Mouse (Mus musculus) embryonic facial prominence, embryonic 13.5 days (tissue): ENCODE data around the gene Lama5. TPM values are rescaled to one million over a fixed set of nuclear protein-coding genes. Genes with fewer than 3 reads are reported as not detected.

Experiments
- ATAC-seq: fragments of 200-750 bp; cut with Nextera tagmentation; 2 replicates; pipeline ENCODE4 v1.8.0; 2017; ENCODE audit warnings: low read depth; ENCODE audit not compliant: insufficient number of reproducible peaks, insufficient read depth, low FRiP score, low TSS enrichment
- H3K27ac ChIP-seq: fragments of 300-500 bp; sonication (generic); 2 replicates; pipeline ENCODE4 v1.5.1; 2015; ENCODE audit warnings: moderate library complexity, mild to moderate bottlenecking, inconsistent platforms
- H3K27me3 ChIP-seq: fragments of 300-500 bp; sonication (generic); 2 replicates; pipeline ENCODE4 v1.6.1; 2015; ENCODE audit warnings: mild to moderate bottlenecking, inconsistent platforms
- H3K36me3 ChIP-seq: fragments of 300-500 bp; sonication (generic); 2 replicates; pipeline ENCODE4 v1.6.1; 2015; ENCODE audit warnings: mild to moderate bottlenecking, inconsistent platforms
- H3K4me1 ChIP-seq: fragments of 300-500 bp; sonication (generic); 2 replicates; pipeline ENCODE4 v1.6.1; 2015; ENCODE audit warnings: inconsistent platforms
- H3K4me2 ChIP-seq: fragments of 300-500 bp; sonication (generic); 2 replicates; pipeline ENCODE4 v1.6.1; 2015; ENCODE audit warnings: moderate library complexity, mild to moderate bottlenecking, inconsistent platforms
- H3K4me3 ChIP-seq: fragments of 300-500 bp; sonication (generic); 2 replicates; pipeline ENCODE4 v1.5.1; 2015; ENCODE audit warnings: mild to moderate bottlenecking, inconsistent platforms
- H3K9ac ChIP-seq: fragments of 300-500 bp; sonication (generic); 2 replicates; pipeline ENCODE4 v1.6.1; 2015; ENCODE audit warnings: mild to moderate bottlenecking, inconsistent platforms
- H3K9me3 ChIP-seq: fragments of 300-500 bp; sonication (generic); 2 replicates; pipeline ENCODE4 v1.6.1; 2016; ENCODE audit warnings: inconsistent platforms
- WGBS: fragments of 180-500 bp; shearing (Covaris S2); methylation state at CpG from one replicate; pipeline ENCODE4 v1.1.7; 2015; ENCODE audit warnings: mixed read lengths; 5-methylcytosine and 5-hydroxymethylcytosine counted together
- polyA plus RNA-seq: library from polyadenylated mRNA; unstranded; fragments of >200 nt; fragmentation: Nextera tagmentation; extraction: Ambion mirVana; gene quantifications from 2 replicates; pipeline ENCODE4 v1.2.1, GENCODE M21; 2015

The Lama5 gene
- polyA plus RNA-seq, 1 experiment from 2014 or later: 25.2 TPM

GRCm38 (mm10) chr2:180219145-180219943 lies 6.3 kb downstream of the Lama5 start:
- no peak for ATAC-seq
- Histone ChIP-seq H3K27ac (peak overlapping the region; percentile 18; the same call in 1 of the 2 replicates), H3K4me1 (peaks cover 24% of the 10 kb centered on the region)

GRCm38 (mm10) chr2:180218677-180219076 lies 7.0 kb downstream of the Lama5 start:
- Histone ChIP-seq H3K4me3 (no peak overlapping the region), H3K4me2 (no peak overlapping the region), H3K4me1 (peaks cover 24% of the 10 kb centered on the region), H3K9ac (no peak overlapping the region), H3K36me3 (no peaks in the 10 kb centered on the region), H3K27me3 (peaks cover 13% of the 10 kb centered on the region), H3K9me3 (no peaks in the 10 kb centered on the region), H3K27ac (peak overlapping the region; percentile 28; the same call in 1 of the 2 replicates)
- 26% methylated on average over 5 of the region's 5 CpGs for WGBS
- no peak for ATAC-seq

More at GRCm38 (mm10) chr2:180219145-180219943, 6.3 kb downstream of the Lama5 start:
- Histone ChIP-seq H3K9ac (no peak overlapping the region), H3K9me3 (no peaks in the 10 kb centered on the region), H3K27me3 (peaks cover 19% of the 10 kb centered on the region), H3K36me3 (no peaks in the 10 kb centered on the region), H3K4me2 (no peak overlapping the region), H3K4me3 (no peak overlapping the region)
- 77% methylated on average over 15 of the region's 15 CpGs for WGBS

- Histone ChIP-seq H3K4me3 (no peak overlapping the region), H3K36me3 (no peaks in the 10 kb centered on the region), H3K27ac (peak overlapping the region; percentile 28; the same call in 1 of the 2 replicates), H3K9me3 (no peaks in the 10 kb centered on the region), H3K4me2 (no peak overlapping the region), H3K27me3 (peaks cover 8% of the 10 kb centered on the region), H3K4me1 (peaks cover 24% of the 10 kb centered on the region), H3K9ac (no peak overlapping the region)
- 86% methylated on average over 3 of the region's 3 CpGs for WGBS
- ATAC-seq: no peak
These were observed 7.4 kb downstream of the Lama5 start for GRCm38 (mm10) chr2:180218241-180218640.

GRCm38 (mm10) chr2:180217587-180217986 lies 8.1 kb downstream of the Lama5 start:
- no peak overlapping the region for H3K27ac ChIP-seq
- WGBS: 92% methylated on average over 8 of the region's 8 CpGs
- H3K4me2 ChIP-seq: no peak overlapping the region
- H3K27me3 ChIP-seq: peaks cover 2% of the 10 kb centered on the region; the same call in 1 of the 2 replicates
- H3K36me3 ChIP-seq: no peaks in the 10 kb centered on the region
- no peaks in the 10 kb centered on the region for H3K9me3 ChIP-seq
- H3K4me3 ChIP-seq: no peak overlapping the region
- H3K4me1 ChIP-seq: peaks cover 18% of the 10 kb centered on the region
- H3K9ac ChIP-seq: no peak overlapping the region
- no peak for ATAC-seq

- Histone ChIP-seq H3K9ac (no peak overlapping the region), H3K27ac (no peak overlapping the region), H3K36me3 (no peaks in the 10 kb centered on the region), H3K27me3 (no peaks in the 10 kb centered on the region), H3K4me3 (no peak overlapping the region), H3K9me3 (no peaks in the 10 kb centered on the region), H3K4me2 (no peak overlapping the region), H3K4me1 (peaks cover 11% of the 10 kb centered on the region)
- WGBS: 46% methylated on average over 5 of the region's 5 CpGs
- ATAC-seq: no peak
These were observed 8.7 kb downstream of the Lama5 start for GRCm38 (mm10) chr2:180216921-180217320.

GRCm38 (mm10) chr2:180215951-180216350 lies 9.7 kb downstream of the Lama5 start:
- H3K27me3 ChIP-seq: no peaks in the 10 kb centered on the region
- 69% methylated on average over 6 of the region's 6 CpGs for WGBS

GRCm38 (mm10) chr2:180215011-180215461 lies 10.6 kb downstream of the Lama5 start:
- Histone ChIP-seq H3K36me3 (no peaks in the 10 kb centered on the region), H3K4me1 (peaks cover 6% of the 10 kb centered on the region), H3K4me2 (no peak overlapping the region), H3K27me3 (no peaks in the 10 kb centered on the region), H3K9me3 (no peaks in the 10 kb centered on the region), H3K4me3 (no peak overlapping the region), H3K27ac (no peak overlapping the region), H3K9ac (no peak overlapping the region)
- 59% methylated on average over 8 of the region's 8 CpGs for WGBS
- no peak for ATAC-seq

More at GRCm38 (mm10) chr2:180215951-180216350, 9.7 kb downstream of the Lama5 start:
- Histone ChIP-seq H3K36me3 (no peaks in the 10 kb centered on the region), H3K4me3 (no peak overlapping the region), H3K4me1 (peaks cover 10% of the 10 kb centered on the region), H3K4me2 (no peak overlapping the region), H3K9me3 (no peaks in the 10 kb centered on the region), H3K27ac (no peak overlapping the region), H3K9ac (no peak overlapping the region)
- ATAC-seq: no peak

GRCm38 (mm10) chr2:180214352-180214978 lies 11.2 kb downstream of the Lama5 start:
- no peak overlapping the region for H3K27ac ChIP-seq
- H3K4me2 ChIP-seq: no peak overlapping the region
- H3K9ac ChIP-seq: no peak overlapping the region
- no peaks in the 10 kb centered on the region for H3K9me3 ChIP-seq
- H3K36me3 ChIP-seq: no peaks in the 10 kb centered on the region
- H3K4me1 ChIP-seq: no peaks in the 10 kb centered on the region
- no peak overlapping the region for H3K4me3 ChIP-seq
- WGBS: 79% methylated on average over 4 of the region's 4 CpGs
- ATAC-seq: no peak
- no peaks in the 10 kb centered on the region for H3K27me3 ChIP-seq

- no peak overlapping the region for H3K9ac ChIP-seq
- no peak for ATAC-seq
- no peak overlapping the region for H3K4me3 ChIP-seq
- no peaks in the 10 kb centered on the region for H3K36me3 ChIP-seq
- H3K4me2 ChIP-seq: no peak overlapping the region
- 81% methylated on average over 3 of the region's 3 CpGs for WGBS
- no peaks in the 10 kb centered on the region for H3K9me3 ChIP-seq
- no peaks in the 10 kb centered on the region for H3K27me3 ChIP-seq
- no peak overlapping the region for H3K27ac ChIP-seq
- no peaks in the 10 kb centered on the region for H3K4me1 ChIP-seq
These were observed 13.4 kb downstream of the Lama5 start for GRCm38 (mm10) chr2:180212255-180212654.

- no peak for ATAC-seq
- 64% methylated on average over 1 of the region's 1 CpGs for WGBS
These were observed 16.7 kb downstream of the Lama5 start for GRCm38 (mm10) chr2:180208976-180209375.

GRCm38 (mm10) chr2:180207840-180208239 lies 17.8 kb downstream of the Lama5 start:
- no peak for ATAC-seq
- H3K9me3 ChIP-seq: no peaks in the 10 kb centered on the region
- no peak overlapping the region for H3K4me2 ChIP-seq
- H3K9ac ChIP-seq: no peak overlapping the region
- no peak overlapping the region for H3K27ac ChIP-seq
- H3K4me3 ChIP-seq: no peak overlapping the region
- no peaks in the 10 kb centered on the region for H3K27me3 ChIP-seq
- 68% methylated on average over 7 of the region's 7 CpGs for WGBS
- no peaks in the 10 kb centered on the region for H3K36me3 ChIP-seq
- peaks cover 7% of the 10 kb centered on the region; the same call in 1 of the 2 replicates for H3K4me1 ChIP-seq

More at GRCm38 (mm10) chr2:180208976-180209375, 16.7 kb downstream of the Lama5 start:
- Histone ChIP-seq H3K9me3 (no peaks in the 10 kb centered on the region), H3K4me1 (peaks cover 7% of the 10 kb centered on the region; the same call in 1 of the 2 replicates), H3K36me3 (no peaks in the 10 kb centered on the region), H3K4me3 (no peak overlapping the region), H3K9ac (no peak overlapping the region), H3K4me2 (no peak overlapping the region), H3K27me3 (no peaks in the 10 kb centered on the region), H3K27ac (no peak overlapping the region)

- Histone ChIP-seq H3K4me1 (peaks cover 7% of the 10 kb centered on the region; the same call in 1 of the 2 replicates), H3K36me3 (no peaks in the 10 kb centered on the region), H3K4me2 (no peak overlapping the region), H3K9me3 (no peaks in the 10 kb centered on the region), H3K27me3 (no peaks in the 10 kb centered on the region), H3K9ac (0 out of 2 replicates have a peak overlapping the region, but pooled peaks have one; percentile 6), H3K27ac (no peak overlapping the region), H3K4me3 (no peak overlapping the region)
- WGBS: 80% methylated on average over 2 of the region's 2 CpGs
- ATAC-seq: no peak
These were observed 19.7 kb downstream of the Lama5 start for GRCm38 (mm10) chr2:180205956-180206280.
